Mouse (Mus musculus) right cerebral cortex, postnatal 10 days (tissue): ENCODE results near the gene Cops7b.

Experiments
- DNase-seq, 2 experiments: peaks; one replicate each; pipeline ENCODE4 v3.0.0; 2021; ENCODE audit warnings: low spot score in 2 of 2

The Cops7b gene

GRCm38 (mm10) chr1:86596512-86596911 lies 13.8 kb downstream of the Cops7b start:
- peak; percentile 34 to 38 for DNase-seq

DNA sequence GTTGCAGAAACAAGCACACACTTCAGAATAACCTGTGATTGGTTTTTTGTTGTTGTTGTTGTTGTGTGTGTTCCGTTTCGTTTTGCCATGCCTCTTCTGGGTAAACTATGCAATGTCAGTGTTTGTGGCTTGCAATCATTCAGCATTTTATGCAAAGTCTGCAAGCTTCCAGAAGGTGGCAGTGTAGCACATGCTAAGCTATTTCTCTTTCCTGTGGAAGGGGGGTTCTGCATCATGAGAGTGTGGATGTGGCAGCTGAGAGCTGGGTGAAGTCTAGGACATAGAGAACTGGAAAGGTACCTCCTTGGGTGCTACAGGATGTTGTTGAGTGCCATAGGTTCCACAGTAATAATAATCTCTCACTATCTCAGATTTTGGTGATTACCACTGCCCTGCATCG lies 15.8 kb downstream of the Cops7b start:
- DNase-seq: peak; percentile 40 to 44

DNA sequence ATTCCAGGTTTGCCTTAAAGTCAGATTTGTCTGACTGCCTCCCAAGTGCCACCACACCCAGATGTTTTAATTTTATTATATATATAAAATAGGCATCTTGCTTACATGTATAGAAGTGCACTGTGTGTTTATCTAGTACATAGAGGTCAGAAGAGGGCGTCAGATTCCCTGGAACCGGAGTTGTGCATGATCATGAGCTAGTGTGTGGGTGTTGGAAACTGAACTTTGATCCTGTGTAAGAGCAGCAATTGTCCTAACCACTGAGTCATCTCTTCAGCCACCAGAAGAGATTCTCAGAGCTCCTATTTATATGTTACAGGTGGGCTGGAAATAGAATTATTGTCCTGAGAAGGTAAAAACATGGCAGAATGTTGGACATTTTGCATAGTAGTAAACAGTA lies 17.4 kb downstream of the Cops7b start:
- no peak for DNase-seq

DNA sequence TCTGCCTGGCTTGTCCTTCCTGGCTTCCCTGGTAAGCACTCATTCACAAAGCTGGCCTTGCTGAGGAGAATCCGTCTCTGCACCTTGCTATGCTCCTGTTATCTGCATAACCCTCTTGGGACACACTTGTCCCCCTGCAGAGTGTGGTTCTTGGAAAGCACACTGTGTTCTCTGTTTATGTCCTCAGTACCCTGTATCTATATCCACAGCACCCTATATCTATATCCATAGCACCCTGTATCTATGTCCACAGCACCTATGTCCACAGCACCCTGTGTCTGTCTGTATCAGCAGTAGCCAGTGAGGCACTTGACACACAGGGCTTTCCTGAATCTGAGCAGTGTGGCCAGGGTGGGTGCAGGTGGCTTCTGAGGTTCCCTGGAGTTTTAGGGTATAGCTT lies 28.2 kb downstream of the Cops7b start:
- DNase-seq: no peak

- no peak for DNase-seq
Observed at GRCm38 (mm10) chr1:86612081-86612480, 29.4 kb downstream of the Cops7b start.

GRCm38 (mm10) chr1:86614269-86614668 lies 31.6 kb downstream of the Cops7b start:
- no peak for DNase-seq

DNA sequence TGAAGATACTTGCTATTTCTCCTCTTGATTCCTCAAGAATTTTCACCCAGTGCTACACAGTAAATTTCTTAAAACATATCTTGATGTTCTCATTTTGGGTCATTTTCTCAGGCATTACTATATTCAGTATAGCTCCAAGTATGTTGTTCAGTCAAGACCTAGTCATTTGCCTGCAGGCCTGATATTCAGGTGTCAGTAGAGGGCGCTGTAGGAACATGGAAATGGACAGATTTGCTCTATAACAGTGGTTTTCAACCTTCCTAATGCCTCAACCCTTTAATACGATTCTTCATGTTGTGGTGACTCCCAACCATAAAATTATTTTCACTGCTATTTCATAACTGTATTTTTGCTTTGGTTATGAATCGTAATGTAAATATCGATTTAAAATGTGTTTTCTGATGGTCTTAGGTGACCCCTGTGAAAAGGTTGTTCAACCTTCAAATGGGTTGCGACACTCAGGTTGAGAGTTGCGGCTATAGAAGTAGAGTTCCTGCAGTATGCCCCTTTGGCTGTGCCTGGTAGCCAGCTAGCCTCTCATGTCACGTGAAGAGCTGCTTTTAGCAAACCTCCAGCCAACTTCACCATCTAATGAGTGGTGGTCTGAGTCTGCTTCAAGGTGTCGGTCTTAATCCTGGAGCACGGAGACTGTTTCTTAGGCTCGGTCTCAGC lies 35.9 kb downstream of the Cops7b start:
- peak; percentile 81 to 86 for DNase-seq

DNA sequence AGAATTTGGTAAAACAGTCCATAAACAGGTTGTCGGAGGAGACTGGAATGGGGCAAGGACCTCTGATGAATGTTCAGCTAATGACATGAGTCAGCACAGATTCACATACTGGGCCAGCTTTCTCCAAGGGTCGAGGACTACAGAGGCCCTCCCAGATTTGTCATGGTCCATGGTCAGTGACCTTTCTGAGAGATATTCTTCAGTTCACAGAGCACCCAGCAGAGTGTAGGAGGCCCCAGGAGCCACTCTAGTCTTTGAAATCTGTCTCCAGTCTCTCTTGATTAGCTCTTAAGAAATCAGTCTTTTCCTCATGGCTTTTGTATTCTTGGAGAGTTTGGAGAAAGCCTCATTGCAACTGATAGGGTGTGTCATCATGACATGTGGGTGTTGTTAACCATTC lies 39.6 kb downstream of the Cops7b start:
- DNase-seq: no peak

DNA sequence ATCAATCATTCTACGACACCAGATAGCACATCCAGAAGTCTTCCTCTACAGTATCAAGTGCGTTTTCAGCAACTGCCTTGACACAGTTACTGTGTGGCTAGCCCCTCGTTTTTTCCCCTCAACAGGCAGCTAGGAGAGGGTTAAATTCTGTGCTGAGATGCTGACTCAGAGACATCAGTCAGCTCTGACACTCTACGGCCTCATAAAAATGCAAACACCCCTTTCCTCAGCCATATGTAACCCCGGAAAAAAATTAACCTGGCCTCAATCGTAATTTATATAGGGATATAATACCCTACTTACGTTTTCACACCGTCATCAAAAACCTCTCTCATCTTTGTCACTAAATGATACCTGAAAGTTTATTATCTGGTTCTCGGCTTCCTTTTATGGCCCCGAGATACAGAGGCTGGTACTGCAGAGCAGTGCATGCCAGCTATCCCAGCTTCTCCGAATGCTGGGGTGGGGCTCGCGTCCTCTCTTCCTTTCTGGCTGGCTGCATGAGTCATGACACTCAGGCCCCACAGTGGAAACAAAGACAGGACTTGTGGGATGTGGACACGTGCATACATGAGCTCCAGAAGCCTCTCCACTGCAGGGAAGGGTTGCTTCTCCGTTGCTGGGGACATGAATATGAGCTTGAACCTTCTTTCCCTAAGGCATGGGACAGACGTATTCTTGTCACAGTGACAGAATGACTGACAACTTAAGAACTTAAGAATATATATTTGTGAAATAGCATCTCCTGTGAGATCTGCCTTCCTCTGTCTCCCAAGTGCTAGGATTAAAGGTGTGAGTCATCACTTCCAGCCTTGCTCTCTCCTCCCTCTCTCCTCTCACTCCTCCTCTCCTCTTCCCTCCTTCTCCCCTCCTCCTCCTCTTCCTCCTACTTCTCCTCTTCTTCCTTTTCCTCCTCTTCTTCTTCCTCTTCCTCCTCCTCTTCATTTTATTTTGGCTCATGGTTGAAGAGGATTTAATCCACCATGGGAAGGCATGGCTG lies 40.6 kb downstream of the Cops7b start:
- no peak for DNase-seq

DNA sequence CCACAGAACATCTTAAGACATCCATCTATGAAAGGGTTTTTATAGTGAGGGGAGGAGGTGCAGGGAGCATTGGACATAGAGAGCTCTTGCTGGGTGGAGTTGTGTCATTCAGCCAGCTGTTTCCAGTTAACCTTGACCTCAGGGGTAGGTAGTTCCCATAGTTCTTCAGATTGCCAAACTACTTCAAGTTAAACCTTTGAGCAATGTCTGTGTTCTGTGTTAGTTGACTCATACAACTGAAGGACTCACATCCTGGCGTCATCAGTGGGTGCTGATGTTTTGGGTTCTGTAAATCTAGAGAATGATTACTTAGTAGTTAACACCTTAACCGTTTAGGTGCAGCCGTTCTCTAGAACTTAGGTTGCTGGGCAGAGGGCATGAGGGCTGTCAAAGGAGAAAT lies 45.6 kb downstream of the Cops7b start:
- DNase-seq: no peak

- no peak for DNase-seq
Observed at GRCm38 (mm10) chr1:86629936-86630335, 47.2 kb downstream of the Cops7b start.

DNA sequence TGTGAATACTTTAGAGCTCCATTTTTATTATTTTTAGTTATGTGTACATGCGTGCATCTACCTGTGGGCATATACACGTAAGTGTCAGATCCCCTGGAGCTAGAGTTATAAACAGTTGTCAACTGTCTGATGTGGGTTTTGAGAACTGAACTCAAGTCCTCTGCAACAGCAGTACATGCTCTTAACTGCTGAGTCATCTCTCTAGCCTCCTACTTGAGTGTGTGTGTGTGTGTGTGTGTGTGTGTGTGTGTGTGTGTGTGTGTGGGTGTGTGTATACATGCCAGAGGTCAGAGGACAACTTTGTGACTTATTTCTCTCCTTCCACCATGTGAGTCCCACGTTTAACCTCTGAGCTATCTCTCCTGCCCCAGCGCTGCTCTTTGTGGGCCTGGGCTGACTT lies 47.8 kb downstream of the Cops7b start:
- DNase-seq: no peak

DNA sequence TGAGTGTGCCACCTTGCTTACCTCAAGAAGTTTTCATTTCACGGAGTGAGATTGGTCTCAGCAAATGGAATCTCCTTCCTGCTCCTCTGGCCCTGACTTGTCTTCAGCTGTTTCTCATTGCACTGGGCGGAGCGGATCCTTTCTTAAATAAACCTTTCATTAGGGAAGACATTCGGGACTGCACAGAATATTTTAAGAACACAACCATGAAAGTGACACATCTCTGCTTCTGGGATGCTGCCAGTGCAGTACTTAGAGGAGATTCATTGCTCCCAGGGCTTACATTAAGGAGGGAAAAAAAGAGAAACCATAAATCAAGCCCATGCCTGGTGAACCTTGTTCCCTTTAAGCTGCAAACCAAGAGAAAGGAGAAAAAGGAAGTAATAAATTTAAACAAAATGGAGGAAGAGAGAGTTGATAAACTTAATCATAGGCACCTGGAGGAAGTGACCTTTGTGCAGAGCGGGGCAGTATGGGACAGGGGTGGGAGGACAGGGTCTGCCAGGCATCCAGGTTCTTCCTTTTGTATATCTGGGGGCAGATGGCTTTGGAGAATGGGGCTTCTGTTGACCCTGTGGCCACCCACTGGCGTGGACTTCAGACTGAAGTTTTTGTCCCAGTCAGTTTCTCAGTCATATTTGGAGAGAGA lies 50.2 kb downstream of the Cops7b start:
- no peak for DNase-seq

GRCm38 (mm10) chr1:86633434-86633833 lies 50.7 kb downstream of the Cops7b start:
- no peak for DNase-seq

DNA sequence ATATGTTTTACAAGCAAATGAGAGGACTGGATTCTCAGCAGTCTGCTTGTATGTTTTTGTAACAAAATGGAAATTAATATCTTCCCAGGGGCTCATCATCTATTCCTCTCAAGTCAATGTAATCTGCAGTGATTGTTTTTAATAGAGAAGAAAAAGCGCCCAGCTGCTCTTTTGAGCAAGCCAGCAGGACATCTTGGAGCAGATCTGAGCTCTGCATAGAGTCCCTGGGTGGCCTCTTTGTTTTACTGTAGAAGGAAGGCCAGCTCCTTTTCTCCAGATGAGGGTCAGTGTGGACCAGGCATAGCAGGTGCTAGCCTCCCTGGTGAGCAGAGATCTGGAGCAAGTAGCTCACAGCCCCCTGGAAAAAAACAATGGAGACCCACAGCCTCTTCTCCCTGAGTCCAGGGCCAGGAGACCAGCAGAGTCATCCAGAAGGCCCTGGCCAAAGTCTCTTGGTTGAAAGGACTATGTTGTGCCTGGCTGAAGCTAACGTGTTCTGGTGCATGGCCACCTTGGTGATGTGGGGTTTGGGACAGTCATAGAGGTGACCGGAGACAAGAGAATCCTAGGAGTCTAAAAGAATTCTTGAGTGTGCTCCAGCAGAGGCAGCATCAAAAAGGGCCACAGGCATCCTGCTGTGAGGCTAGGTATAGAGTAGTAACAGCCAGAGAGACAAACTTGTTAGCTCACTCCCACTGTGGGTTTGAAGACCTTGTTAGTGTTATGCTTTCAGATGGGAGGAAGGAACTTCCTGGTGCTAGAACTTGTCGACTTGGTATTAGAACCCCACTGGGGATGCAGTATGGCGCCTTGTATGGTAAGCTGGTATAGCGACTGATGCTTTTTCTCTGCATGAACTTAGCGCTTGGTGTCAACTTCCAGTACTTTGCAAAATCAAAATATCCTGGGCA lies 51.4 kb downstream of the Cops7b start:
- DNase-seq: no peak

DNA sequence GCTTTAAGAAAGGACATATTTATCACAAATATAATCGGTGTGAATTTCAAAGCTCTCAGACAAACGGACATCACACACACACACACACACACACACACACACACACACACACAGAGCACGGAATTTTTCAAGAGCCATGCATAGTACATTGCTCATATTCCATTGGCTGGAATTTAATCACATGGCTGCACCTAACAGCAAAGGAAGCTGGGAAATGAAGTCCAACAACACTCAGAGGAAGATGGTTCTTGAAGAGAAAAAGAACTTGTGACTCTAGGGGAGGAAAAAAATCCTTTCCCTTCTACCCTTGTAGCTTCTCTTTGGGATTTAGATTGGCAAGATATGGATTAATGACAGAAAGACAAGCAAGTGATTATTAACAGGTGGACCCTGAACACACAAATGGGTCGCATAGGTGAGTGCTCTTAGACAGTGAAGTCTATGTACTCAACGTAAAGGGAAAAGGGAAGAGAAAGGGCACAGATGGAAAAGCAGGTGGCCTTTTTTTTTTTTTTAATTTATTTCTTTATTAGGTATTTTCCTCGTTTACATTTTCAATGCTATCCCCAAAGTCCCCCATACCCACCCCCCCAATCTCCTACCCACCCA lies 52.2 kb downstream of the Cops7b start:
- DNase-seq: no peak

DNA sequence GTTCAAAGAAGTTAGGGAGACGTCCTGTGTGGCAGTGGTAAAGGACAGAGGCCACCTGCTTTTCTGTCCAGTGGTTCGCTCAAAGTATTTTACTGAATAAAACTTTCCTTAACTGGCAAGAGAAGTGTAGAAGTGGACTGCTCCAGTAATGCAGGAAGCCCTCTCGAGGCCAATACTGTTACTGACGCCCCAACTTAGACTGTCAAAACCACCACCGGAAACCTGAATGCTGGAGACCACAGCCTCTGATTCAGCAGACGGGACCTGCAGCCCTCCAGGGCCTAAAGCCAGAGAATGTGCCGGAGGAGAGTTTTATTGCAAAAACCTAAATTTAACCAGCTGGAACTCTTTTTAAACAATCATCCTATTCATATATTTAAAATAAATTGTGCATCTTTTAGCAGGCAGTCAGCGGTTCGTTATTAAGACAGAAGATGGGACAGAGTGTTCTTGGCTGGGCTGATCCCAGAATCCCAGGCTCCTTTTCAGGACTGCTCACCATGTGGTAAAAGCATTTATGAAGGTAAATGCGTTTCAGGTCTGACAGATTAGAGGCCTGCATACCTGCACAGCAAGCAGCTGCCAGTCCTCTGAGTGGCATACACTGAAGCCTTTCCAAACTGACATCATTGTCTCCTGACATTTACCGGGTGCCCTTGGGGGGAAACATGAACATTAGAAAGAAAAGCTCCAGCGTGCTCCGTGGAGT lies 60.6 kb downstream of the Cops7b start:
- no peak for DNase-seq

- no peak for DNase-seq
Observed at GRCm38 (mm10) chr1:86647517-86647916, 64.8 kb downstream of the Cops7b start.

DNA sequence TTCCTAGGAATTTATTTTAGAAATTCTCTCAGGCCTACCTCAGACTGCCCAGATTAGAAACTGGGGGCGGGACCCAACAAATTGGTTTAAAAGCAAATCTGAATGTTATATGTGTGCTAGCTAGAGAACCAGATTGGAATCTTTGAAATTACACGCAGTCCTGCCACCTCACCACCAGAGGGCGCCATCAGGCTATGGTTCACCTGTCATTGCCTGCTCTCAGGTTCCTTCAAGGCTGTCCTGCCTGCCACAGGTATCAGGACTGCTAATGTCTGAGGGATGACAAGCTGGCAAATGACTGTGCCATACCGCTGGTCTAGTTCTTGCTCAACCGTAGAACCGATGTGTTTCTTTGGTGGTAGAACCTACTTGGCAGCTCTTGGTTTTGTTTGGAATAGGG lies 67.6 kb downstream of the Cops7b start:
- peak; percentile 60 to 81 for DNase-seq

DNA sequence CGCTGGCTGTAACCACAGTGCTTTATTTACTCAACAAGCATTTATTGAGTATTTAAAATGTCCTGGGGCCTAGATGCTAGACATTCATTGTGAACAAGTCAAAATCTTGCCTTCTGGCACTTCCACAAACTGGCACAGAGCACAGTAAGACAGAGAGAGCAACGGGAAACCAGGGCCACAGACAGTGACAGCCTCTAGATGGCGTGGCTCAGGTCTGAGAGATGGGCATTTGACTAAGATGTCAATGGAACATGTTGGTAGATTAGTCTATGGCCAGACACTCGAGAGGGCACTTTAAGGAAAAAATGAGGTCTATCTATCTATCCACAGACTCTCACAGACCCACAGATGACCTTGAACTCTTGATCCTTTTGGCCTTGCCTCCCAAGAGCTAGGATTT lies 70.0 kb downstream of the Cops7b start:
- DNase-seq: no peak
